Comparison of ENCODE assay signal across 24 mouse cellular contexts in genomic region chr1:68024086-68024940, GRCm38 (mm10).
"Had no signal": no experiment of that assay in that cellular context is flagged by ENCODE, and none has a peak within 500 bp of the region (broad histone marks: within the 10 kb centered on the region; RNA-seq: fewer than 3 reads in every experiment).

No protein-coding gene starts in this region.

- H3K9ac ChIP-seq: heart, embryonic 12.5 days; hindbrain, embryonic 15.5 days; intestine, embryonic 15.5 days; limb, embryonic 12.5 days had no signal

- H3K27me3 ChIP-seq: heart, embryonic 12.5 days; hindbrain, embryonic 15.5 days; intestine, embryonic 15.5 days; limb, embryonic 12.5 days had no signal

- ATAC-seq: inflammation-experienced regulatory T-cells, adult 6 months; intestine, embryonic 15.5 days; intestine, postnatal 0 days had no signal

- H3K36me3 ChIP-seq: heart, embryonic 10.5 days; heart, embryonic 12.5 days; hindbrain, embryonic 10.5 days; hindbrain, embryonic 15.5 days; intestine, embryonic 15.5 days; limb, embryonic 10.5 days; limb, embryonic 12.5 days had no signal

- H3K4me2 ChIP-seq: heart, embryonic 12.5 days; hindbrain, embryonic 15.5 days; intestine, embryonic 15.5 days; limb, embryonic 12.5 days; liver, embryonic 11.5 days had no signal

- H3K4me1 ChIP-seq: heart, embryonic 10.5 days; heart, embryonic 12.5 days; hindbrain, embryonic 10.5 days; hindbrain, embryonic 15.5 days; intestine, embryonic 15.5 days; limb, embryonic 10.5 days; limb, embryonic 12.5 days had no signal

- DNase-seq: gastrocnemius, adult 2 months; gastrocnemius, postnatal 10 days; gastrocnemius, postnatal 25 days; heart, adult 18-20 months; heart, postnatal 10 days; heart, postnatal 4 days; kidney, adult 18-20 months; kidney, adult 8-10 months; kidney, postnatal 10 days; kidney, postnatal 25 days; kidney, postnatal 4 days; liver had no signal

- H3K4me3 ChIP-seq: gastrocnemius, adult 2 months; heart, embryonic 10.5 days; heart, embryonic 12.5 days; hindbrain, embryonic 10.5 days; hindbrain, embryonic 15.5 days; intestine, embryonic 15.5 days; layer of hippocampus, adult 2 months; left cerebral cortex, adult 2 months; limb, embryonic 10.5 days; limb, embryonic 12.5 days had no signal

- H3K27ac ChIP-seq: gastrocnemius, adult 2 months; heart, embryonic 10.5 days; hindbrain, embryonic 10.5 days; hindbrain, embryonic 15.5 days; intestine, embryonic 15.5 days; layer of hippocampus, adult 2 months; left cerebral cortex, adult 2 months; limb, embryonic 10.5 days; limb, embryonic 12.5 days had no signal

- H3K9me3 ChIP-seq: heart, embryonic 10.5 days; heart, embryonic 12.5 days; hindbrain, embryonic 10.5 days; hindbrain, embryonic 15.5 days; intestine, embryonic 15.5 days; limb, embryonic 10.5 days; limb, embryonic 12.5 days had no signal
